Mouse (Mus musculus): ENCODE data around the gene Nptxr. TPM values are rescaled to one million over a fixed set of nuclear protein-coding genes. Genes with fewer than 3 reads are reported as not detected.
A peak's percentile ranks its signal among the peaks of the same experiment; 100 is the strongest.

Gene Nptxr
- polyA plus RNA-seq, 1 experiment: 0.03 TPM

GRCm38 (mm10) chr15:79774117-79775027, 30.2 kb downstream of the Nptxr start:
- peaks cover 9% of the 10 kb centered on the region for H3K36me3 ChIP-seq (replicated peaks; ENCODE audit: low read length)
- H3K27me3 ChIP-seq (replicated peaks): peaks cover 8% of the 10 kb centered on the region
- H3K9me3 ChIP-seq: peaks cover 7% of the 10 kb centered on the region
- peaks cover 73% of the 10 kb centered on the region for H3K4me1 ChIP-seq
- TF ChIP-seq FLI1 (IDR thresholded peaks at IDR 0.05; ENCODE audit: low read length) (no peak), GATA1 (IDR thresholded peaks at IDR 0.05; ENCODE audit: borderline replicate concordance, low read length) (no peak)
- peak overlapping the region; percentile 100 for H3K4me3 ChIP-seq (replicated peaks)

- H3K27me3 ChIP-seq (replicated peaks): peaks cover 2% of the 10 kb centered on the region
- no peak overlapping the region for H3K4me3 ChIP-seq (replicated peaks)
- no peaks in the 10 kb centered on the region for H3K9me3 ChIP-seq
- TF ChIP-seq GATA1 (IDR thresholded peaks at IDR 0.05; ENCODE audit: borderline replicate concordance, low read length) (no peak), FLI1 (IDR thresholded peaks at IDR 0.05; ENCODE audit: low read length) (no peak)
- H3K4me1 ChIP-seq: peaks cover 85% of the 10 kb centered on the region
- peaks cover 13% of the 10 kb centered on the region for H3K36me3 ChIP-seq (replicated peaks; ENCODE audit: low read length)
Measured at GRCm38 (mm10) chr15:79770629-79771240, 33.8 kb downstream of the Nptxr start.

GRCm38 (mm10) chr15:79768302-79768701, 36.3 kb downstream of the Nptxr start:
- Histone ChIP-seq H3K36me3 (replicated peaks; ENCODE audit: low read length) (peaks cover 37% of the 10 kb centered on the region), H3K4me3 (replicated peaks) (peak overlapping the region; percentile 44), H3K9me3 (no peaks in the 10 kb centered on the region), H3K27me3 (replicated peaks) (peaks cover 2% of the 10 kb centered on the region), H3K4me1 (peaks cover 89% of the 10 kb centered on the region)
- TF ChIP-seq FLI1 (IDR thresholded peaks at IDR 0.05; ENCODE audit: low read length): no peak
- no peak for TF ChIP-seq GATA1 (IDR thresholded peaks at IDR 0.05; ENCODE audit: borderline replicate concordance, low read length)

GRCm38 (mm10) chr15:79767327-79767961, 37.1 kb downstream of the Nptxr start:
- H3K4me3 ChIP-seq (replicated peaks): no peak overlapping the region
- peaks cover 46% of the 10 kb centered on the region for H3K36me3 ChIP-seq (replicated peaks; ENCODE audit: low read length)
- peaks cover 87% of the 10 kb centered on the region for H3K4me1 ChIP-seq
- no peaks in the 10 kb centered on the region for H3K9me3 ChIP-seq
- no peak for TF ChIP-seq FLI1 (IDR thresholded peaks at IDR 0.05; ENCODE audit: low read length)
- no peak for TF ChIP-seq GATA1 (IDR thresholded peaks at IDR 0.05; ENCODE audit: borderline replicate concordance, low read length)
- H3K27me3 ChIP-seq (replicated peaks): peaks cover 2% of the 10 kb centered on the region

- TF ChIP-seq FLI1 (IDR thresholded peaks at IDR 0.05; ENCODE audit: low read length) (no peak), GATA1 (IDR thresholded peaks at IDR 0.05; ENCODE audit: borderline replicate concordance, low read length) (no peak)
- Histone ChIP-seq H3K4me1 (peaks cover 91% of the 10 kb centered on the region), H3K9me3 (no peaks in the 10 kb centered on the region)
Measured at GRCm38 (mm10) chr15:79766586-79767071, 37.9 kb downstream of the Nptxr start.

GRCm38 (mm10) chr15:79766168-79766567, 38.4 kb downstream of the Nptxr start:
- peak overlapping the region; percentile 34 for H3K4me3 ChIP-seq (replicated peaks)
- peaks cover 91% of the 10 kb centered on the region for H3K4me1 ChIP-seq
- TF ChIP-seq FLI1 (IDR thresholded peaks at IDR 0.05; ENCODE audit: low read length) (no peak), GATA1 (IDR thresholded peaks at IDR 0.05; ENCODE audit: borderline replicate concordance, low read length) (no peak)
- no peaks in the 10 kb centered on the region for H3K9me3 ChIP-seq
- peaks cover 55% of the 10 kb centered on the region for H3K36me3 ChIP-seq (replicated peaks; ENCODE audit: low read length)
- peaks cover 2% of the 10 kb centered on the region for H3K27me3 ChIP-seq (replicated peaks)

More at GRCm38 (mm10) chr15:79766586-79767071, 37.9 kb downstream of the Nptxr start:
- H3K27me3 ChIP-seq (replicated peaks): peaks cover 2% of the 10 kb centered on the region
- H3K4me3 ChIP-seq (replicated peaks): no peak overlapping the region
- H3K36me3 ChIP-seq (replicated peaks; ENCODE audit: low read length): peaks cover 54% of the 10 kb centered on the region

- Histone ChIP-seq H3K36me3 (replicated peaks; ENCODE audit: low read length) (peaks cover 51% of the 10 kb centered on the region), H3K4me3 (replicated peaks) (no peak overlapping the region), H3K27me3 (replicated peaks) (peaks cover 2% of the 10 kb centered on the region), H3K4me1 (peaks cover 91% of the 10 kb centered on the region), H3K9me3 (no peaks in the 10 kb centered on the region)
- no peak for TF ChIP-seq FLI1 (IDR thresholded peaks at IDR 0.05; ENCODE audit: low read length)
- no peak for TF ChIP-seq GATA1 (IDR thresholded peaks at IDR 0.05; ENCODE audit: borderline replicate concordance, low read length)
Measured at GRCm38 (mm10) chr15:79765361-79765760, 39.2 kb downstream of the Nptxr start.

GRCm38 (mm10) chr15:79764539-79765267, 39.9 kb downstream of the Nptxr start:
- H3K4me1 ChIP-seq: peaks cover 91% of the 10 kb centered on the region
- peaks cover 51% of the 10 kb centered on the region for H3K36me3 ChIP-seq (replicated peaks; ENCODE audit: low read length)
- peaks cover 2% of the 10 kb centered on the region for H3K27me3 ChIP-seq (replicated peaks)
- H3K4me3 ChIP-seq (replicated peaks): no peak overlapping the region
- TF ChIP-seq GATA1 (IDR thresholded peaks at IDR 0.05; ENCODE audit: borderline replicate concordance, low read length) (no peak), FLI1 (IDR thresholded peaks at IDR 0.05; ENCODE audit: low read length) (no peak)
- no peaks in the 10 kb centered on the region for H3K9me3 ChIP-seq

All from megakaryocyte, embryonic 14.5 days (primary cell).